Mouse (Mus musculus) spleen, postnatal 4 days (tissue): ENCODE measurements around the gene Tspoap1.
A peak's percentile ranks its signal among the peaks of the same experiment; 100 is the strongest.

Experiments used
- DNase-seq, 2 experiments: peaks; one replicate each; pipeline ENCODE4 v3.0.0; 2022; ENCODE audit warnings: low spot score in 2 of 2

Gene Tspoap1

DNA sequence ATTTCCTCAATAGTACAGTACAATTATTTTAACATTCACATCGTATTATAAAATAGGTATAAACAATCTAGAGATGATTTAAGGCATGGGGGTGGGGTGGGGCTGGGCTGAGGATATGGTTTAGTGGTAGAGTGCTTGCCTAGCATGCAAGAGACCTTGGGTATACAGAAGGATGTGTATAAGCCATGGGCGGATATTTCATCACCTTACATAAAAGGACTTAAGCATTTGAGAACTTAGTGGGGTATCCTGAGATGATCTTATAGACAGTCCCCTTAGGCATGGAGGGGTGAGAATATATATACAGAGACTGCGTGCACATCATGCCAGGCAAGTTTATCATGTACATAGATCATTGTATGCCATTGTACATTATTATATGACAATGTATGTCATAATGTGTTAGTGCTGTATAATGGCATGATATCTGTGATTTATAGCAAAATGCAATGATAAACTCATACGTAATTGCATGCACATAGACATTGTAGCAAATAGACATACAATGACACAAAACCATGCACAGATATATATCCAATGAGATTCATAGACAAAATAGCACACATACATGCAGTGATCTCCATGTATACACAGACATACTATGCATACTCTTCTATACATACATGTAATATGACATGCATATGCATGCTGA is 1.3 kb upstream of the Tspoap1 start:
- DNase-seq: peak; percentile 18 to 61

DNA sequence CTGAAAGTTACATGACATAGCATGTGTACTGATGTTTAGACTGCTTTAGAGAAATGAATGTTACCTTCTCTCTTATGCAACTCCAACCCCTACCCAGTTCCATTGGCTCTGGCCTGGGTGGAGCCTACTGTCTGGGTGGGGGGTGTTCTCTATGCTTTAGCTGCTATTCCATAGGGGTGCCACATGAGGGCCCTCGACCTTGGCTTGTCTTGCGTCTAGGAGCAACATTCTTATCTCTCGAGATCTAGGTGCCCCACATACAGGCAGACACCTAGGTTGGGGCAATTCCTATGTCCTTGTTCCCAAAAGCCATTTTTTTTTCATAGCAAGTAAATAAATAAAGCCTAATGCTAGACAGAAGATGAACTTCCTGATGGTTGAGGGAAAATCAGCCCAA is 734 bp upstream of the Tspoap1 start:
- DNase-seq: peak; percentile 83 to 90

DNA sequence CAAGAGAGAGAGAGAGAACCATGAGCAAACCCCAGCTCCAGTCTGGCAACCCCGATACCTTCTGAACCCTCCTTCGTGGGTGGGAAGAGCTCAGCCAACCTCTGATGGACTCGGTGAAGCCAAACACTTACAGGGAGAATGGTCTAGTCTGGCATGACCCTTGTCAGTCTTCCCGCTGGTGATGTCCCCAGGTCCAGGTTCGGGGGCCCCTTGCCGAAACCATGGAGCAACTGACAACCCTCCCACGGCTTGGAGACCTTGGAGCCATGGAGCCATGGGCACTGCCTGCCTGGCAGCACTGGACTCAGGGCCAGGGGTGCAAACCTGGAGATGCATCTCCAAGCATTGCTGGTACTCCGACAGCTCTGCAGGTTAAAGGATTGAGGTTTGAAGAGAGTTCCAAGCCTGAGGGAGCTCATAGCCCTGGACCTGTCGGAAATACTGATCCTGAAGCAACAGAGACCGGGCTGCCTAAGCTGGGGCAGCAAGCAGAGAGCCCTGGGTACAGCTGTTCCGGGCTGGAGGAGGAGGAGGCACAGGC is 910 bp downstream of the Tspoap1 start:
- DNase-seq: peak in 1 of 2 experiments; percentile 74

DNA sequence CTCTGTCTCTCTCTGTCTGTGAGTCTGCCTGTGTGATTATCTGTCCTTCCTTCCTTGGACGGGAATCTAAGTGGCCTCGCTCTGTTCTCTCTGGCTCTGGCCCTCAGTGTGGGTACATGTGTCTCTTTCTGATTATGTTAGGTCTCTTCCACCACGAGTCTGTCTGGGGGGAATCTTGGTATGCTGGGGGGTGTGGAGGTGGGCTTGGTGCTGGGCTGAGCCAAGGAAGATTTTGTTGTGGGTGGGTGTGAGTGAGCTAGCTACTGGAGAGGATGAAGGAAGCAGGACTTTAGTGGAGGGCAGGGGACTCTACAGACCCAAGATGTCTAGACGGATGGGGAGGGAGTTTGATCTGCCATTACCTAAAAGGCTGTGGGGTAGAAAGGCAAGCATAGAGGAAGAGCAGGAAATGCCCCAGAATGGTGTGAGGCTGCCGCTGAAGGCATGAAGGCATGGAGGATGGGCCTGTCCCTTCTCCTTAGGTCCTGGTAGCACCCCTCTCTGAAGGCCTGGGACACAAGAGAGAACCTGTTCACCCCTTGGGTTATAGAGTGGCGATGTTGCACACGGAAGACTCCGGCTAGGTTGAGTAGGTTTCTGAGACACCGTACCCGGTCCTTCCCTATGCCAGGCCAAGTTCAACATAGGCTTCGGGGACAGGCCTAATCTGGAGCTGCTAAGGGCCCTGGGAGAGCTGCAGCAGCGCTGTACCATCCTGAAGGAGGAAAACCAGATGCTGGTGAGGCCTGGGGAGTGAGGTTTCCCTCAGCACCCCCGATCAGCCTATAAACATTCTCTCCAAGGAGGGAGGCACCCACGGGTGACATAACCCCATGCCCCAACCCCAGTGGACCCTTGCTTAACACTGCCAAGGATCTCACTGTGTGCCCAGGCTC is 1.7 kb downstream of the Tspoap1 start:
- no peak for DNase-seq

DNA sequence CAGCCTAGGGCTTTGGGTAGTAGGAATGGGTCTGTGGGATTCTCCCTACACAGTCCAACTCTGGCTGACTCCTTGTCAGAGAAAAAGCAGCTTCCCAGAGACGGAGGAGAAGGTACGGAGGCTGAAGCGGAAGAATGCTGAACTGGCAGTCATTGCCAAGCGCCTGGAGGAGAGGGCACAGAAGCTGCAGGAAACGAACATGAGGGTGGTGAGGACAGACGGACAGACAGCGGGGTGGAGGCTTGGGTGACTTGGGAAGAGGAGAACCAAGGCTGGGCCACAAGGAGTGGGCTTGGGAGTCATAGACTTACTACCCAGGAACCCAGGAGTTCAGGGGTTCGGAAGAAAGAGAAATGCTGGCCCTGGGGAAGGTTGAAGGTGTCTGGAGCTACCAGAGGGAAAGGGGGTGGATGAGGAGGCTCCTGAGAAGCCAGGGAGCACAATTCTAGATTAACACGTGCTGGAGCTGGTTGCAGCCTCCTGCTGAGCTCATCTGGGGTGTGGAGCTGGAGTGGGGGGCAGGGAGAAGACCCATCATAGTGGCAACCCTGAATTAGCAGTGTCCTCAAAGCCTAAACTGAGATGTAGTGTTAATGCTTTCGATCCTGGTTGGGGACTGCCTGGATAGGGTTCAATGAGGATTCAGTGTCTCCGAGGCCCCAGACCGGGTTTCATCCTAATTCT is 2.5 kb downstream of the Tspoap1 start:
- DNase-seq: peak in 1 of 2 experiments; percentile 64

DNA sequence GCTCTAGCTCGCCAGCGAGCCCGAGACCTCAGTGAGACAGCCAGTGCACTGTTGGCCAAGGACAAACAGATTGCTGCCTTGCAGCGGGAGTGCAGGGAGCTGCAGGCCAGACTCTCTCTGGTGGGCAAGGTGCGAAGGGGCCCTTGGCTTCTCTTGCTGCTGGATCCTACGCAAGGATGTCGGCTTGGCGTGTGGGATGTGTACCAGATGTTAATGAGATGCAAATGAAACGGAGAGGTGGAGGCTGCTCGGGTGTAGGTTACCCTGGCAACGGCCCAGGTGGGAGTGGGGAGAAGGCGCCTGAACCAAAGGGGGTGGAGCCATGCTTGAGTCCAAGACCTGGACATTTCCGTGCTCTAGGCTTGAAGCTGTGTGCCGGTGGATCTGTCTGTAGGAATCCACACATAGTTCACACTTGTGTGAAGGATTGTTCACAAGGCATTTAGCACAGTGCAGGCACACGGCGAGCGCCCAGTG is 3.2 kb downstream of the Tspoap1 start:
- peak; percentile 18 to 71 for DNase-seq

DNA sequence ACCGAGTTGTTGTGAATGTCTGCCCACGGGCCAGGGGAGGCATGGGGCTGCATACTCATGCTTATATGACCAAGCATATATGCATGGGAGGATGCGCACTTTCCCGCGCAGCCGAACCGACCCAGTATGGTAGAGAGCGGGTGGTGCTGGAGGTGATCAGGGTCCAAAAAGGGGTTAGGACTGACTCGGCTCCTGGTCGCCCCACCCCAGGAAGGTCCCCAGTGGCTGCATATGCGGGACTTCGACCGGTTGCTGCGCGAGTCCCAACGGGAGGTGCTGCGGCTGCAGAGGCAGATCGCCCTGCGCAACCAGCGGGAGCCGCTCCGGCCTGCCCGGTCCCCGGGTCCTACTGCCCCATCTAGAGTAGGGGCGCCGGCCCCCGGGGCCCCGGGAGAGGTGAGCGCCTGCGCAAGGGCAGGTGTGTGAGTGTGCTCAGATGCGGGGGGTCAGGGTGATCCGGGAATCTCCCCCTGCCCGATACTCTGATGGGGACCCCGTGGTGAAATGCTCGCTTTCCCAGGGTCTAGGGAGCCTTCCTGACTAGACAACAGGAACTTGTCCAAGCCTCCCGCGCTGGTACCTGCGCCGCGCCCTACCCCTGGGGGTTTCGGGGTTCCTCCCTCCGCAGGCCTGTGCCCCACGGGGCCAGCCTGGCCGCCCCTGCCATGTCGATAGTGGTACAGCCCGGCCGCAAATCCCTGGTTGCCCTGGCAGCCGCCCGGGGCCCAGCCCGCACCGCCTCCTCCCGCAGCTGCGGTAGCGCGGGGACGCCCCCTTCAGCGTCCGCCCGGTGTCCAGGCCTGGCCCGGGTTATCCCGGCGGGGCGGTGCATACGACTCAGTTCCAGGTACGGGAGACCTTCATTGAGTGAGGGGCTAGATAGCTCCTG is 3.9 kb downstream of the Tspoap1 start:
- peak; percentile 38 to 75 for DNase-seq

DNA sequence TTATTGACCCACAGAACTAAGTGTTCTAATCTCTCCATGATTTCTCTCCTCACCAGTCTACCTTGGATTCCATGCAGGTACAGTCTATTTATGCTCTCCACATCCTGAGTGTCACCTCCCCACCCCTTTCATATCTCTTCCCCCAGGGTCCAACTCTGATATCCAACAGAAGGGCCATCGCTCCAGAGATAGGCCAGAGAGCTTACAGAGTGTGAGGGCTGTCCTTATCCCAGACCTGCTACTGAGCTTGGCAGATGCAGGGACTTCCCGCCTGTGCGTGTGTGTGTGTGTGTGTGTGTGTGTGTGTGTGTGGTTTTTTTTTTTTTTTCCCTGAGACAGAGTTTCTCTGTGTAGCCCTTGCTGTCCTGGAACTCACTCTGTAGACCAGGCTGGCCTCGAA is 8.4 kb downstream of the Tspoap1 start:
- DNase-seq: no peak

DNA sequence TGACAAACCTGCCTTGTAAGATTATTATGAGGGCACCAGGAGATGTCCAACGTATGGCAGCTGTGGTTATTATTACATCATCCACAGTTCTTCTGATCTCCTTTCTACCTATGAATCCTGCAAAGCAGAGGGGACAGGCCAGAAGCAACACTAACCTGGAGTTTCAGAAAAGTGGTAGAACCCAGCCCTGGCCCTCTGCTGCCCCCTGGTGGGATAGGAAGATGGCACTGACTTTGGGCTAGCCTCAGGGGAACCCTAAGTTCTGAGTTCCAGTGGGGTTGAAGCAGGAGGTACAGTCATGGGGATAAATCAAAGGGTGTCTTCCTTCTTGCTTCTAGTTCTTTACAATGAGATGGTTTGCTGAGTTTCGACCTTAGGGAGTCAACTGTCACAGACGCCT is 10.6 kb downstream of the Tspoap1 start:
- DNase-seq: peak; percentile 84 to 97

DNA sequence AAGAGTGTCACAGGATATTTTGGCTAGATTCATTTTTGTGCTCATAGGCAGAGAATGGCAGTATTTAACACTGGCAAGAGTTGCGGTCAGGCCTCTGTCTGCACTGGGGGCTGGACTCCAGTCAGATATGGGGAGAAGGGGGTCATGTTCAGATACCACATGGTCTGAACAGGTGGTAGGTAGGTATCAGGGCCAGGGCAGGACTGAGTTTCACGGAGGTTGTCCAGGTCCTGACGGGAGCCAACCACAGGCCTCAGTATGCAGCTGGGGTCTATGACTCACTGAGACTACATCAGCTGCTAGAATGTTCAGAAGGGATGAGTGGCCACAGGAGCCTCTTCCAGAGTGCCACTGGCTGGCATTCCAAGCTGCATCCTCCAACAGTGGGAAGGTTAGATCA is 12.0 kb downstream of the Tspoap1 start:
- DNase-seq: no peak

DNA sequence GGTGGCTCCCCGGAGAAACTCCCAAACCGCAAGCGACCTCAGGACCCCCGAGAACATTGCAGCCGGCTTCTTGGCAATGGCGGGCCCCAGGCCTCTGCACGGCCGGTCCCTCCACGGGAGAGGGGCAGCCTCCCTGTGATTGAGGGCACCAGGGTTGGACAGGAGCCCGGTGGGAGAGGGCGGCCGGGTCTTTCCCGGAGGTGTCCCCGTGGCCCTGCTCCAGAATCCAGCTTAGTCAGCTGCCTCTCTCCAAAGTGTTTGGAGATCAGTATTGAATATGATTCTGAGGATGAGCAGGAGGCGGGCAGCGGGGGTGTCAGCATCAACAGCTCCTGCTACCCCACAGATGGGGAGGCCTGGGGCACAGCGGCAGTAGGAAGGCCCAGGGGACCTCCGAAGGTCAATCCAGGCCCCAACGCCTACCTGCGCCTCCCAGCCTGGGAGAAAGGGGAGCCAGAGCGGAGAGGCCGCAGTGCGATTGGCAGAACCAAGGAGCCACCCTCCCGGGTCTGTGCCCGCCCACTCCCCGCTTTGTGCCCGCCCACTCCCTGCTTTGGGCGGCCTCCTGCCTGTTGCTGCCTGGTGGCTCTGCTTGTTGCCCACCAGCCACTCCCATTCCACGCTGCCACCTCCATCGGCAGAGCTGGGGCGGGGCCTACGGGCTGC is 17.9 kb downstream of the Tspoap1 start:
- DNase-seq: peak in 1 of 2 experiments; percentile 70

DNA sequence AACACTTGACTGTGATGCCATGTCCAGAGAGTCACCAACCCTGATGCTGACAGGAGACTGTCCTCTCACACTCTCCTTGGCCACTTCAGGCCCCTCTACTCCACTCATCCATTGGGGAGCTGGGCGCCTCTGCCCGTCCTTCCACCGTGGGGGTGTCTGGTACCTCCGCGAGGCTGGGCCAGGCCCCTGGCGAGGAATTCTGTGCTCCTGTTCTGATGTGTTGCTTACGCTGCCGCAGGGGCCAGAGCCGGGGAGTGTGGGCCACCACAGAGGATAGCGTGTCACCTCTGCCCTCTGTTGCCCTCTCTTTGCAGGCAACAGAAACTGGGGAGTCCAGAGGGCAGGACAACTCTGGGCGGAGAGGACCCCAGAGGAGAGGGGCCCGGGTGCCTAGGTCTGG is 18.6 kb downstream of the Tspoap1 start:
- no peak for DNase-seq

DNA sequence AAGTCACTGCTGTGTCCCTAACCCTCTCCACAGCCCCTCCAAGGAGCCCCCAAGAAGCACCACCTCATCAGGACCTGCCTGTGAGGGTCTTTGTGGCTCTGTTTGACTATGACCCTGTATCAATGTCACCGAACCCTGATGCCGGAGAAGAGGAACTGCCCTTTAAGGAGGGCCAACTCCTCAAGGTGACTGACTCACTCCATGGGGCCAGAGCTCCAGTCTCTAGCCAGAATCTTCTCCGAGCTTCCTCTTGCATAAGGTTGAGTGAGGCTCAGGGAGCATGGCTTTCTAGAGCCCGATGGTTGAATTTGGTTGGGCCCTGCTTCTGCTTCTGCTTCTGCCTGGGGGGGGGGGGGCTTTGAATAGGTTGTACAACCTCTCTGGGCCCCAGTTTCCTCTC is 19.1 kb downstream of the Tspoap1 start:
- DNase-seq: no peak

DNA sequence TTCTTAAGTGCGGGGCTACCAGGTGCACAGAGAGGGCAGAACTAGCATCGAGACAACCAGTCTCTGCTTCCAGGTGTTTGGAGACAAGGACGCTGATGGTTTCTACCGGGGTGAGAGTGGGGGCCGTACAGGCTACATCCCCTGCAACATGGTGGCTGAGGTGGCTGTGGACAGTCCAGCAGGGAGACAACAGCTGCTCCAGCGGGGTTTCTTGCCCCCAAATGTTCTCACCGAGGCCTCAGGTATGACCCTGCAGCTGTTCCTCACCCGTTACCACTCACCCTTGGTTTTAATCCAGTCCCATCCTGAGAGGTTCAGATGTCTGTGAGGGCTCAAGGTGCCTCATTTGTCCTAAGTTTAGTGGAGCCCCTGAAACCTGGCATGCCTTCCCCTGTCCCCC is 19.8 kb downstream of the Tspoap1 start:
- no peak for DNase-seq

DNA sequence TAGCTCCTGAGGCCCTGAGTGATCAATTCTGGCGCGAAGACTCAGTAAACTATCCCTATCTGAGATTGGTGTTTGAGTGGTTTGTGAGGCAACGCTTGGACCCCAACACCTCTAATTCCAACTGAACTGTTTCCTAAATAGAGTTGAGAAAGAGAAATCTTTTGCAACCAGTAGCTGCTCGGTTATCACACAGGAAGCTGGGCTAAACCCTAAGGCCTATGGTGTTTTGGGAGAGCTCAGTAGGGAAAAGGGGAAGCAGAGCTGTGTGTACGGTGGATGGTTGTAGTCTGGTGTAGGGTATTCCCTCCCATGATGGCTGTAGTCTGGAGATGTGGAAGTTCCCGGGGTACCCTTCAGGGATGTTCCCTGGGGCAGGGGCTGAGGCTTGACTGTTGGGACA is 29.7 kb downstream of the Tspoap1 start:
- DNase-seq: no peak

DNA sequence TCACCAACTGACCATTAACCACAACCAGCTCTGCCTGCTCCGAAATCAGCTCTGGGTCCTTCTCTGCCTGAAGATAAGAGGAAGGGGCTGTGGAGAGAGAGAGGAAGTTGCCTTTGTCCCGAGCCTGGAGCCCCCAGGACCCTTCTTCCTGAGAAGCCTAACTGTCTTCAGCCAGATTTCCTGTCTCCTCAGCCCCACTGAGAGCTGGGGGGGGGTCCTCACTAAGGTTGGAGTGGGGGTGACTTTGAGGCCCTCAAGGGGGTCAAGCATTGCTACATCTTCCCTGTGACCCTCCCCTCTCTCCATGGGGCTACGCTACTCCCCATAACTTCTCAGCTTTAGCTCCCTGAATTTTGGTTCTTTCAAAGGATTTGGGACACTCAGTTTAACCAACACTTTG is 33.1 kb downstream of the Tspoap1 start, which contains the start of gene Mpo:
TSS of gene Mpo (plus strand) at position 122 of the 400 bp plus-strand sequence.
- no peak for DNase-seq

DNA sequence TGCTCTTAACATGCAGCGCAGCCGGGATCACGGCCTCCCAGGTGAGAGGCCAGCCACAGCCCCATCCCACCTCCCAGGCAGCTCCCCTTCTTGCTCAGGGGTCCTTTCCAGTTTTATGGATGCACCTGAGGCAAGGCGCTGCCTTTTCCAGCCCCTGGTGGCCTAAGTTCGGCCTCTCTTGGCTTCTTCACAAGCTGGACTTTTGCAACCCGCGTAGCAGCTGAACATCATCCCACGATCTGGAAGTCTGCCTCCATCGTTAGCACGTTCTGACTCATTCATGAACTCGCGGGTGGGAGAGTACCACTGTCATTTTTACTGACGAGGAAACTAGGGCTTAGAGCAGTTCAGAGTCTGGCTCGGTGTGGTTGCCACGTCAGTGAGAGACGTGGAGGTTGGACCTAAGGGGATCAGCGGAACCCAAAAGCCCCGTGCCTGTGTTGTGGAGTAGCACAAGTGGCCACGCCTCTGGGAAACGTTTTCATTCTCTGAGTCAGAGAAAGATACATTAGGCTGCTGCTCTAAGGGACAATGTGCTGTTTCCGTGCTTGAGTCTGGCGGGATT is 41.5 kb downstream of the Tspoap1 start:
- DNase-seq: no peak

DNA sequence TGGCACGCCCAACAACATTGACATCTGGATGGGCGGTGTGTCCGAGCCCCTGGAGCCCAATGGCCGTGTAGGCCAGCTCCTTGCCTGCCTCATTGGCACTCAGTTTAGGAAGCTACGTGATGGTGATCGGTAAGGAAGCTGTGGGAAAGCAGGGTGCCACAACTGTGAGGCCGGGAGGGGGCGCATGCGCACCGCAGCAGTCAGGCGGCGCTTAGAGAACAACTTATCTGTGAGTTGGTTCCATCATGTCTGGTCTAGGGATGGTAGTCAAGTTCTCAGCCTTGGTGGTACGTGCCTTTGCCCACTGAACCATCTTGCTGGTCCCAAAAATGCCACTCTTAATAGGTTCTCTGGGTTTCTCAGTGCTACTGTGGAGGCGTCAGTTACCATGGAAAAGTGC is 42.3 kb downstream of the Tspoap1 start:
- no peak for DNase-seq

DNA sequence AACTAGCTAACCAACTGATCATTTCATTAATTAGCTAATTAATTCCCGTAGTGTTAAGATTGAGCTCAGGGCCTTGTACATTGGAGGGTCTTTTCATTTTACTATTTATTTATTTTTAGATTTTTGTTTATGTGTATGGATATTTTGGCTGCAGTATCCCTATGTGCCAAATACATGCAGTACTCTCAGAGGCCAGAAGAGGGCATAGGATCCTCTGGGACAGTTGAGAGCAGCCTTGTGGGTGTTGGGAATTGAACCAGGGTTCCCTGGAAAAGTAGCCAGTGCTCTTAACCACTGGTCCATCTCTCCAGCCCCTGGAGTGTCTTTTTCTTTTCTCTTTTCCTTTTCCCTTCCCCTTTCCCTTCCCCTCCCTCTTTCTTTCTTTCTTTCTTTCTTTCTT is 45.1 kb downstream of the Tspoap1 start:
- DNase-seq: peak in 1 of 2 experiments; percentile 71

DNA sequence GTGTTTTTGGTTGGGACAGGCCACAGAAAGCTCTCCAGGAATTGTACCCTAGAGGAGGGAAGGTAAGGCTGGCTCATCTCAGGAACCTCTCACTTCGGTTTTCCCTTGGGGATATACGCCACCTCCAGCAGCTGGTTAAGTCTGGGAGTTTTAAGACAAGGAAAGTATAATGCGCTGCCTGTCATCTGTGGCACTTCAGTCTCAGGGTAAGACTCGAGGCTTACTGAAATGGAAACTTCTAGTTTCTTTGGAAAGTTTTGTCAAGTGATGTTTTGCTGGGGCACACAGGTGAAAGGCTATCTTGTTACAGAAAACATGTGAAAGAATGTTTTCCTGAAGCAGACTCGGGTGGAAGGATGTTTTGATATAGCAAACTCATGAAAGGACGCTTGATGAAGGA is 47.1 kb downstream of the Tspoap1 start:
- DNase-seq: no peak
